Mouse (Mus musculus) forebrain, embryonic 10.5 days (tissue): ENCODE measurements around the gene Rnaseh2c. TPM values are rescaled to one million over a fixed set of nuclear protein-coding genes. Genes with fewer than 3 reads are reported as not detected.

Experiments
- DNase-seq: peaks from one replicate; pipeline ENCODE4 v3.0.0-alpha.2; 2017; ENCODE audit warnings: low spot score; ENCODE audit errors: extremely low spot score
- H3K27ac ChIP-seq: fragments of 300-500 bp; sonication (generic); 2 replicates; pipeline ENCODE4 v1.5.1; 2016; ENCODE audit warnings: mild to moderate bottlenecking
- H3K27me3 ChIP-seq: fragments of 300-500 bp; sonication (generic); 2 replicates; pipeline ENCODE4 v1.6.1; 2016; ENCODE audit warnings: mild to moderate bottlenecking; ENCODE audit not compliant: poor library complexity, severe bottlenecking
- H3K36me3 ChIP-seq: fragments of 300-500 bp; sonication (generic); replicated peaks from 2 replicates; pipeline ENCODE4 v1.6.1; 2016; ENCODE audit warnings: mild to moderate bottlenecking, moderate library complexity
- H3K4me1 ChIP-seq: fragments of 300-500 bp; sonication (generic); 2 replicates; pipeline ENCODE4 v1.6.1; 2016
- H3K4me3 ChIP-seq: fragments of 300-500 bp; sonication (generic); 2 replicates; pipeline ENCODE4 v1.5.1; 2016; ENCODE audit warnings: mild to moderate bottlenecking, moderate library complexity
- H3K9me3 ChIP-seq: fragments of 300-500 bp; sonication (generic); 2 replicates; pipeline ENCODE4 v1.6.1; 2016; ENCODE audit warnings: mild to moderate bottlenecking, moderate library complexity
- WGBS: fragments of 180-500 bp; shearing (Covaris S2); methylation state at CpG from one replicate; pipeline ENCODE4 v1.1.7; 2016; 5-methylcytosine and 5-hydroxymethylcytosine counted together
- polyA plus RNA-seq: library from polyadenylated mRNA; unstranded; fragments of >200 nt; fragmentation: Nextera tagmentation; extraction: Ambion mirVana; gene quantifications from 2 replicates; pipeline ENCODE4 v1.2.1, GENCODE M21; 2016

The Rnaseh2c gene
- polyA plus RNA-seq, 1 experiment from 2014 or later: 200 TPM

DNA sequence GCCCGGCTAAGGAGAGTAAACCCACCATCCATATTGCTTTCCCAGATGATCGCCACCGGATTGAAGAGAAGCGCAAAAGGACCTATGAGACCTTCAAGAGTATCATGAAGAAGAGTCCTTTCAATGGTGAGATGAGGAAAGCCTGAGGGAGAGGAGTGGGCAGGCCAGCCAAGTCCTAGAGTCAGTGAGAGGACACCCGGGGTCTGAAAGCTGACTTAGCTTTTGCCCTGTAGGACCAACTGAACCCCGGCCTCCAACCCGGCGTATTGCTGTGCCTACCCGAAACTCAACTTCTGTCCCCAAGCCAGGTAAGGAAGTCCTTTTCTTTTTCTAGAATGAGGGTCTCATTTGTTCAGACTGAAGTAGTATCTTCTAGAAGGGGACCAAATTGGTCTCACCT is 43.6 kb downstream of the Rnaseh2c start:
- H3K4me3 ChIP-seq: no peak overlapping the region
- H3K36me3 ChIP-seq: peaks cover 77% of the 10 kb centered on the region
- no peaks in the 10 kb centered on the region for H3K27me3 ChIP-seq
- peaks cover 20% of the 10 kb centered on the region for H3K4me1 ChIP-seq
- no peaks in the 10 kb centered on the region for H3K9me3 ChIP-seq
- H3K27ac ChIP-seq: no peak overlapping the region
- no peak for DNase-seq
- 96% methylated on average over 9 of the region's 9 CpGs for WGBS

DNA sequence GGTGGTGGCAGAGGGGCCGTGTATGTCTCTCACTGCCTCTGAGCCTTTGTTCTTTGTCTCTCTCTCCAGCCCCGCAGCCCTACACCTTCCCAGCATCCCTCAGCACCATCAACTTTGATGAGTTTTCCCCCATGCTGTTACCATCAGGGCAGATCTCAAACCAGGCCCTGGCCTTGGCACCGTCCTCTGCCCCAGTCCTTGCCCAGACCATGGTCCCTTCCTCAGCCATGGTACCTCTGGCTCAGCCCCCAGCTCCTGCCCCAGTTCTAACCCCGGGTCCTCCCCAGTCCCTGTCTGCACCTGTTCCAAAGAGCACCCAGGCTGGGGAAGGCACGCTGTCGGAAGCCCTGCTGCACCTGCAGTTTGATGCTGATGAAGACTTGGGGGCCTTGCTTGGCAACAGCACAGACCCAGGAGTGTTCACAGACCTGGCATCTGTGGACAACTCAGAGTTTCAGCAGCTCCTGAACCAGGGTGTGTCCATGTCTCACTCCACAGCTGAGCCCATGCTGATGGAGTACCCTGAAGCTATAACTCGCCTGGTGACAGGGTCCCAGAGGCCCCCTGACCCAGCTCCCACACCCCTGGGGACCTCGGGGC is 45.2 kb downstream of the Rnaseh2c start:
- WGBS: 90% methylated on average over 8 of the region's 8 CpGs
- peaks cover 20% of the 10 kb centered on the region for H3K4me1 ChIP-seq
- H3K27me3 ChIP-seq: no peaks in the 10 kb centered on the region
- DNase-seq: no peak
- H3K4me3 ChIP-seq: no peak overlapping the region
- no peaks in the 10 kb centered on the region for H3K9me3 ChIP-seq
- no peak overlapping the region for H3K27ac ChIP-seq
- H3K36me3 ChIP-seq: peaks cover 76% of the 10 kb centered on the region

DNA sequence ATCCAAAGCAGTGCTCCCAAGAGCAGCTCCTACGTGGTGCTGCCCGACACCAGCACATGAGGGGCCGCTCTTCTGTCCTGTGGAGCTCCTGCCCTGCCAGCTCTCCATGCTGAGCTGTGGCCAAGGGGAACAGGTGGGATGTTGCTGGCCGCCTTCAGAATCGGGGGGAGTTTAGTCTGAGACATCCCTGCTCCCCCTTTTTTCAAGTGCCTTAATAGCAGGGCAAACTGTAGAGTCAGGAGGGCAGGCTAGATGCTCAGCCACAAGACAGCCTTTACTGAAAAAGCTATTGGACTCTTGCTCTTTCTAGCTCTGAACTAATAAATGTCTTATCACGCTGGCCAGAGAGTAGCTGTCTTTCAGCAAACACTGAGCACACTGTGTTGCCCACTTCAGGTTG is 46.1 kb downstream of the Rnaseh2c start:
- Histone ChIP-seq H3K4me3 (no peak overlapping the region), H3K9me3 (no peaks in the 10 kb centered on the region), H3K27ac (peak overlapping the region; percentile 86), H3K36me3 (peaks cover 76% of the 10 kb centered on the region), H3K4me1 (peaks cover 24% of the 10 kb centered on the region), H3K27me3 (peaks cover 9% of the 10 kb centered on the region)
- no peak for DNase-seq
- WGBS: 92% methylated on average over 6 of the region's 6 CpGs

DNA sequence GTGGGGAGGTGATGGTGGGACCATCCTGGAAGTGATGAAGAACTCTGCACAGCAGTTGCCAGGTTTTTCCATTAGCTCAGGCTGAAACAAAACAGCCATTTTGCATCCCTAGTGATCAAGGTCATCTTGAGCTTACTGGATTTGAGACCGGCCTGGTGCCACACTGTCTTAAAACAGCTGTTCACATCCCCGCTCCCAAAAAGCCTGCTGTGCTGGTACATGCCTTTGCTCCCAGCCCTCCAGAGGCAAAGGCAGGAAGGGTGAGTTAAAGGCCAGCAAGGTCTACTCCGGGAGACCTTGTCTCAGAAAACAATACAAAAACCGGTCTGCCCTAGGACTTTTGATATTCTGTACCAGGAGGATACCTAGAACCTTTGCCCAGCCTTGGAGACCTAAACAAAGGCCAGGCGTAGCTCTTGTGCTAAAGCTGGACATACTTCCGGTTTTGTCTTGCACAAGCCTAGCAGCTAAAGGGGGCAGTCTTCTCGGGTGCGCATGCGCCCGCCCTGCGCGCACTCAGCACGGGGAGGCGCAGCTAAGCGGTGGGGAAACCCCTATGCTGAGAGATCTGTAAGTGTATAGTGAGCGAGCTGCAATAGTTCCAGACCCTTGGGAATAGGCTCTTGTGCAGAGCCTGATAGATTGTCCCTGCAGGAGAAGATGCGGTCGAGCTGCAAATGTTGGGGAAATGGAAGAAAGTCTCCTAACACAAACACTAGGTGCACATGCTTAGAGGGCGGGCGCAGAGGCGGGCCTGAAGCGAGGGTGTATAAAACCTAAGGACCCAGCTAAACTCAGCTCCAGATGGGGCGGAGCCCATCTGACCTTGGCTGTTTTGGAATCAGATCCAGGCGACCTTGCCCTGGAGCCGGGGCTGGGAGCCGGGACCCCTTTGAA is 47.0 kb downstream of the Rnaseh2c start:
- peak; percentile 76 for DNase-seq
- H3K27ac ChIP-seq: peak overlapping the region; percentile 86
- 14% methylated on average over 26 of the region's 26 CpGs for WGBS
- H3K27me3 ChIP-seq: peaks cover 18% of the 10 kb centered on the region
- peaks cover 25% of the 10 kb centered on the region for H3K4me1 ChIP-seq
- peaks cover 73% of the 10 kb centered on the region for H3K36me3 ChIP-seq
- H3K9me3 ChIP-seq: no peaks in the 10 kb centered on the region
- peak overlapping the region; percentile 46 for H3K4me3 ChIP-seq

DNA sequence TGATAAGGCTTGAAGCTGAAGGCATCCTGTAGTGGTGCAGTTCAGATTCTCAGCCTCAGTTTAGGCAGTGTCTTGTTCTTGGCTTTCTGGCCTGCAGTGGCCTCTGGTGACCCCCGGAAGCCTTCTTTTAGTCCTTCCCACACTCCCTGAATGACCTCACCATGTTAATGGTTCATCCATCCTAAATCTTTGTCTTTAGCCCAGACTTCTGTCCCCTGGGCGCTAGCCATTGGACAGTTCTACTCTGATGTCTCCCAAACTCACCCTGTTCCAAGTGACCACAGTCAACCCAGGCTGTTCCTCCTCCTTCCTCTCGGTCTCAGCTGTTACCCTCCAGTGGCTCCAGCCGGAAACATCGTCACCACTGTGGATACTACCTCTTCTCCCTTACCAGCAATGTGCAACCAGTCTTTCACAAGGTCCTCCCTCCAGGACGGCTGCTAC is 47.6 kb downstream of the Rnaseh2c start:
- Histone ChIP-seq H3K9me3 (no peaks in the 10 kb centered on the region), H3K27ac (peak overlapping the region; percentile 86), H3K27me3 (peaks cover 25% of the 10 kb centered on the region), H3K4me3 (peak overlapping the region; percentile 46), H3K36me3 (peaks cover 66% of the 10 kb centered on the region), H3K4me1 (peaks cover 31% of the 10 kb centered on the region)
- DNase-seq: no peak
- WGBS: 75% methylated on average over 6 of the region's 6 CpGs

DNA sequence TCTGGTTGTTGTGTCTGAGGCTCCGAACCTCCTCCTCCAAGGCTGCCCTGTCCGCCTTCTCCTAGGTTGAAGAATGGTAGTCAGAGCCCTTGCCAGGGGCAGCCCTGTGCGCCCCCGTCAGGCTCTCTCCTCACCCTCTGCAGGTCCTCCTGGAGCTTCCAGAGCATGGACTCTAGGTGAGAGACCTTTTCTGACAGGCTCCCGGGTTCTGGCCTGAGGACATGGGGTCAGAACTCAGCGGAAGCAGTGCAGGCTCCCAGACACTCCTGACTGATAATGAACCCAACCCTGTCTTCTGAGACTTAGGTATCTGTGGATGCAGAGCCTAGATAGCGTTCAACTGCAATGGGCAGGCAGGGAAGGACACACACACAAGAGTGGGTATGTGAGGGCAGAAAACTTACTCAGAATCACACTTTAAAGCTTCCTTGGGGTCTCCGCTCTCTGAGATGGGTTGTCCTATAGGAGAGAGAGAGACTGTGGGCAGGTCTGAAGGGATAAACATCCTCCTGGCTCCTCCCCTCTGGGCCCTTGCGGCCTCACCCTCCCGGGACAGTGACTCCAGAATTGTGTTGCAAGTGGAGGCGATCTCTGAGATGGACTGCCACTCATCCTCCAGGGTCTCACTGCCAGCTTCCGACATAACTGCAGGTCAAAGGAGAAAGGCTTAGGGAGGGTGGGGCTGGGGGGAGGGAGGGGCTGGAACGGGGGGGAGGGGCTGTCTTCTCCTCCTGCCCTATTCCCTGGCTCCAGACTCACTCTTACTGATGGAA is 50.0 kb downstream of the Rnaseh2c start:
- Histone ChIP-seq H3K9me3 (no peaks in the 10 kb centered on the region), H3K27ac (no peak overlapping the region), H3K36me3 (peaks cover 55% of the 10 kb centered on the region), H3K27me3 (peaks cover 48% of the 10 kb centered on the region), H3K4me3 (no peak overlapping the region), H3K4me1 (peaks cover 44% of the 10 kb centered on the region)
- no peak for DNase-seq
- WGBS: 51% methylated on average over 13 of the region's 13 CpGs

DNA sequence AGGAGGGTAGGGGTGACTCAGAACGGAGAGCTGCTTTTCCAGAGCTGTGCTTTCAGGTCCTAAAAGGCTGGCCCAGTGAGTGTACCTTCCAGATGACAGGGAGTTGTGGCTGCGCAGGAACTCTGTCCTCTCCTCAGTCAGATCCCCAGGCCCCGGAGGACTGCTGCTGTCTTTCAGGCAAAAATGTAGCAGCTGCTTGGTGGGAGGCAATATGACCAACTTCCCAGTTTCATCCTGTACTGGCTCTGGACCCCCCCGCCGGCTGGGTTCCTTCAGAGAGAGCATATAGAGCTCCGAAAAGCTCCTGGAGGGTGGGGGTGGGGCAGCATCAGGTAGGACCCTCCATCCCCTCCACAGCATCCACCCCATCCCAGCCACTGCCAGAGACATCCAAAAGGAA is 50.9 kb downstream of the Rnaseh2c start:
- peaks cover 52% of the 10 kb centered on the region for H3K36me3 ChIP-seq
- no peaks in the 10 kb centered on the region for H3K9me3 ChIP-seq
- 69% methylated on average over 6 of the region's 6 CpGs for WGBS
- DNase-seq: no peak
- no peak overlapping the region for H3K27ac ChIP-seq
- H3K4me1 ChIP-seq: peaks cover 44% of the 10 kb centered on the region
- H3K27me3 ChIP-seq: peaks cover 52% of the 10 kb centered on the region
- no peak overlapping the region for H3K4me3 ChIP-seq

DNA sequence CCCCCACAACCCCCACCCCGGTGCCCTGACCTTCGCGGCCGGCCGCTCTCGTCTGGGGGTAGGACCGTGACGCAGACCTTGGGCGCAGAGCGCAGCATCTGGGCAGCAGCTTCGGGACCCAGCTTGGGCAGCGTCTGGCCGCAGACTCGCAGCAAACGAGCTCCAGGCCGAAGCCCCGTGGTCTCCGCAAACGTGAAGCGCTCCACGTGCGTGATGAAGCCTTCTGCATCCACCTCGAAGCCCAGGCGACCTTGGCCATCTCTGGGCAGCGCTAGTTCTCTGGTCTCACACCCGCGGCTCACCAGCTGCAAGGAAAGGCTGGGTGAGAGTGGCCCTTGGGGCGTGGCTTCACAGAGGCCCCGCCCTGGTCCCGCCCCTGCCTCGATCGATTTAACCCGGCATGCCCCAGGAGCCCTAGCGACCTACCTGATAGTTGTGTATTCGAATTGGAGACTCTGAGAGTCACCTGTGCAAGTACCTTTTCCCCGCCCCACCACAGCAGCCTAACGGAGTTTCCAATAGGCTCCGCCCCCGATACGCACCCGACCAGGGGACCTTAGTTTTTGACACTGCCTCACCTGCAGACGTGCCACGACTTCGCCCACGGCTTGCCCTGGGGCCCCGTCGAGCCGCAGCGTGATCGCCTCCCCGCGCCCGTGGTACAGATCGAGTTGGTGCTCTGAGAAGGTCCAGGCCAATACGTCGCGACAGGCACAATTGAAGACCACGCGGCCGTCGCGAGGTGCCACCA is 52.5 kb downstream of the Rnaseh2c start:
- peak overlapping the region; percentile 60 for H3K27ac ChIP-seq
- H3K4me1 ChIP-seq: peaks cover 31% of the 10 kb centered on the region
- peak overlapping the region; percentile 62 for H3K4me3 ChIP-seq
- DNase-seq: peak; percentile 77
- 2% methylated on average over 62 of the region's 62 CpGs for WGBS
- peaks cover 50% of the 10 kb centered on the region for H3K36me3 ChIP-seq
- H3K9me3 ChIP-seq: no peaks in the 10 kb centered on the region
- peaks cover 52% of the 10 kb centered on the region for H3K27me3 ChIP-seq

DNA sequence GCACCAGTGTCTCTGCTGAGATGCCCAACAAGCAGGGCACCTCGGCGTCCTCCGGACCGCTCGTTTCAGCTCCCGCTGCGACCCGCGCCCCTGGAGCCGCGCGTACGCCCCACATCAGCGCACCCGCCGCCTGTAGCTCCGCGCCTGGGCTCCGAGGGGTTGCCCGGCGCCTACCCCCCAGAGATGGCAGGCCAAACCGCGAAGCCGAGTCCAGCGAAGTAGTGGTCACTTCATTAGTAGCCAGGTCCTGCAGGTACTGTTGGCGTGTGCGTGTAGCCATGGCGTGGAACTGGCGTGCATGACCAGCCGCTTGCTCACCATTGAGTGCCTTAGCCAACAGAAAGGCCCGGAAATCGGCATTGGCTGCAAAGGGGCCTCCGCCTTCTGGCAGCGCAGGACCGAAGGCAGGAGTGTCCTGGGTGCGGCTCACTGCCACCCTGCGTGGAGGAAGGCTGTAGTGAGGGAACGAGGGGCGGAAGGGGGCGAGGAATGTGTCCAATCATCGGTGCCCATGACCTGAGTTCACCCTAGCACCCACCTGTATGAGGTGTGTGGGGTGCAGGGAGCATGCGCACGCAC is 53.1 kb downstream of the Rnaseh2c start:
- Histone ChIP-seq H3K36me3 (peaks cover 53% of the 10 kb centered on the region), H3K9me3 (no peaks in the 10 kb centered on the region), H3K27ac (peak overlapping the region; percentile 60; the same call in 1 of the 2 replicates), H3K4me3 (peak overlapping the region; percentile 62), H3K27me3 (peaks cover 52% of the 10 kb centered on the region), H3K4me1 (peaks cover 24% of the 10 kb centered on the region)
- peak; percentile 33 for DNase-seq
- 7% methylated on average over 43 of the region's 43 CpGs for WGBS
